Mouse (Mus musculus) lung, embryonic 15.5 days (tissue): Measurements from ENCODE around the gene Nudt3. TPM values are rescaled to one million over a fixed set of nuclear protein-coding genes. Genes with fewer than 3 reads are reported as not detected.
A peak's percentile ranks its signal among the peaks of the same experiment; 100 is the strongest.

Experiments
- ATAC-seq: fragments of 200-750 bp; cut with Nextera tagmentation; 2 replicates; pipeline ENCODE4 v1.8.0; 2017; ENCODE audit warnings: moderate number of reproducible peaks, borderline replicate concordance; ENCODE audit not compliant: low FRiP score, low TSS enrichment; ENCODE audit errors: extremely low read depth
- H3K27ac ChIP-seq: fragments of 300-500 bp; sonication (generic); 2 replicates; pipeline ENCODE4 v1.5.1; 2015; ENCODE audit warnings: moderate library complexity, mild to moderate bottlenecking, inconsistent platforms
- H3K27me3 ChIP-seq: fragments of 300-500 bp; sonication (generic); 2 replicates; pipeline ENCODE4 v1.6.1; 2015; ENCODE audit warnings: inconsistent platforms
- H3K36me3 ChIP-seq: fragments of 300-500 bp; sonication (generic); 2 replicates; pipeline ENCODE4 v1.6.1; 2015; ENCODE audit warnings: inconsistent platforms
- H3K4me1 ChIP-seq: fragments of 300-500 bp; sonication (generic); 2 replicates; pipeline ENCODE4 v1.6.1; 2015; ENCODE audit warnings: inconsistent platforms
- H3K4me2 ChIP-seq: fragments of 300-500 bp; sonication (generic); 2 replicates; pipeline ENCODE4 v1.6.1; 2015; ENCODE audit warnings: inconsistent platforms, mild to moderate bottlenecking, moderate library complexity
- H3K4me3 ChIP-seq: fragments of 300-500 bp; sonication (generic); 2 replicates; pipeline ENCODE4 v1.5.1; 2015; ENCODE audit warnings: mild to moderate bottlenecking, inconsistent platforms
- H3K9ac ChIP-seq: fragments of 300-500 bp; sonication (generic); 2 replicates; pipeline ENCODE4 v1.6.1; 2015; ENCODE audit warnings: inconsistent platforms
- H3K9me3 ChIP-seq: fragments of 300-500 bp; sonication (generic); 2 replicates; pipeline ENCODE4 v1.6.1; 2016; ENCODE audit warnings: inconsistent platforms
- WGBS: fragments of 180-500 bp; shearing (Covaris S2); methylation state at CpG from one replicate; pipeline ENCODE4 v1.1.7; 2015; 5-methylcytosine and 5-hydroxymethylcytosine counted together
- polyA plus RNA-seq: library from polyadenylated mRNA; unstranded; fragments of >200 nt; fragmentation: Nextera tagmentation; extraction: Ambion mirVana; gene quantifications from 2 replicates; pipeline ENCODE4 v1.2.1, GENCODE M21; 2015

Gene Nudt3
- polyA plus RNA-seq, 1 experiment from 2014 or later: 95.9 TPM

DNA sequence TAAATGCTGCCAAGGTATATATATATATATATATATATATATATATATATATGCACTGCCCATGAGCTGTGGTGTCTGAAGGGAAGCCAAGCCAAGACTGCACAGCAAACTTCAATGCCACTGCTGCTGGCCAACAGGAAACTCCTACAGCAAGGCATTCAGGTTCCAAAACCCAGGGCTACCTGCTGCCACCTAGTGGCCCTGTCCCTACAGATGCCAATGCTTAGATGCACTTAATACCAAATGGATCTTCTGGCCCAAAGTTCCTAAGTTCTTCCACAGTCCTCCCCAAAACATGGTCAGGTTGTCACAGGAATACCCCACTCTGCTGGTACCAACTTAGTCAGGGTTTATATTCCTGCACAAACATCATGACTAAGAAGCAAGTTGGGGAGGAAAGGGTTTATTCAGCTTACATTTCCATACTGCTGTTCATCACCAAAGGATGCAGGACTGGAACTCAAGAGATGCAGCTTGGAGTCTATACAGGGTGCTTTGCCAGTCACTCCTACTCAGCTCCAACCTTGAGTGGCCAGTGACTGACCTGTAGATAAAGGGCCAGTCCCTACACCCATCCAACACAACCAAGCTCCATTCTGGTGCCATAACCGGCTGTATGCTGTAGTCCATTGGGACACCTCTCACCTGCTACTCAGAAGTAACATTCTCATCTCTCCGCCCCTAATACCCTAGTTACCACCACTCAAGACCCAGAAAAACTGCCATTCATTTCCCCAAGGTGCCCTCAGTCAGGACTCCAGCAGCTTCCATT, 6.1 kb upstream of the Nudt3 start:
- Histone ChIP-seq H3K9ac (no peak overlapping the region), H3K36me3 (peaks cover 41% of the 10 kb centered on the region), H3K27ac (no peak overlapping the region), H3K27me3 (no peaks in the 10 kb centered on the region), H3K4me3 (no peak overlapping the region), H3K4me1 (peaks cover 23% of the 10 kb centered on the region), H3K9me3 (no peaks in the 10 kb centered on the region), H3K4me2 (no peak overlapping the region)
- WGBS: 67% methylated on average over 2 of the region's 2 CpGs
- no peak for ATAC-seq

DNA sequence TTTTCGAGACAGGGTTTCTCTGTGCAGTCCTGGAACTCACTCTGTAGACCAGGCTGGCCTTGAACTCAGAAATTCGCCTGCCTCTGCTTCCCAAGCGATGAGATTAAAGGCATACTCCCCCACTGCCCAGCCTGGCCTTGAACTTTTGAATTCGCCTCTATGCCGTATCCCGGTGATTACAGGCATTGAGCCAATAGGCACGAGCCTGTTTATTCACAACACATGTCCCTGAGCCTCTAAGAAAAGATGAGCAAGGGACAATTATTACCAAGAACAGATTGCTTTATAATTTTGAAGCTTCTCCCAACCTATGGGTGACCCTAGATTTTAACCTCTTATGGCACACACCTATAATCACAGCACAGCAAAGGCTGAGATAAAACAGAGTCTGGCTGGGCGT, 5.1 kb upstream of the Nudt3 start:
- Histone ChIP-seq H3K9ac (no peak overlapping the region), H3K4me1 (peaks cover 22% of the 10 kb centered on the region)

DNA sequence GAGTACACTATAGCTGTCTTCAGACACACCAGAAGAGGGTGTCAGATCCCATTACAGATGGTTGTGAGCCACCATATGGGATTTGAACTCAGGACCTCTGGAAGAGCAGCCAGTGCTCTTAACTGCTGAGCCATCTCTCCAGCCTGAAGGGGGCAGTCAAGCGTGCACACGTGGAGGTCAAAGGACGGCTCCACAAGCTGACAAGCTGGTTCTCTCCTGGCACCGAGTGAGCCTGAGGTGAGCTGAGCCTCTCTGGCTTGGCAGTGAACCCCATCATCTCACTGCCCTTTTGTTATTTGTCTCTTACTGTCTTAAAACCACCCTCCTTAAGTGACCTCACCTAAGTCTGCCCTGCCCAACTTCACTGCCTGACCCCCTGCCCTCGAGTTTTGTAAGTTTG, 4.2 kb upstream of the Nudt3 start:
- H3K4me3 ChIP-seq: no peak overlapping the region
- no peak overlapping the region for H3K27ac ChIP-seq
- H3K27me3 ChIP-seq: no peaks in the 10 kb centered on the region
- peaks cover 13% of the 10 kb centered on the region for H3K4me1 ChIP-seq
- 39% methylated on average over 5 of the region's 5 CpGs for WGBS
- no peaks in the 10 kb centered on the region for H3K9me3 ChIP-seq
- H3K4me2 ChIP-seq: no peak overlapping the region
- H3K36me3 ChIP-seq: peaks cover 32% of the 10 kb centered on the region
- no peak for ATAC-seq
- no peak overlapping the region for H3K9ac ChIP-seq

More for the DNA sequence above, 5.1 kb upstream of the Nudt3 start:
- 86% methylated on average over 8 of the region's 8 CpGs for WGBS
- H3K27ac ChIP-seq: no peak overlapping the region
- H3K9me3 ChIP-seq: no peaks in the 10 kb centered on the region
- H3K4me3 ChIP-seq: no peak overlapping the region
- H3K4me2 ChIP-seq: no peak overlapping the region
- peaks cover 41% of the 10 kb centered on the region for H3K36me3 ChIP-seq
- no peaks in the 10 kb centered on the region for H3K27me3 ChIP-seq
- no peak for ATAC-seq

DNA sequence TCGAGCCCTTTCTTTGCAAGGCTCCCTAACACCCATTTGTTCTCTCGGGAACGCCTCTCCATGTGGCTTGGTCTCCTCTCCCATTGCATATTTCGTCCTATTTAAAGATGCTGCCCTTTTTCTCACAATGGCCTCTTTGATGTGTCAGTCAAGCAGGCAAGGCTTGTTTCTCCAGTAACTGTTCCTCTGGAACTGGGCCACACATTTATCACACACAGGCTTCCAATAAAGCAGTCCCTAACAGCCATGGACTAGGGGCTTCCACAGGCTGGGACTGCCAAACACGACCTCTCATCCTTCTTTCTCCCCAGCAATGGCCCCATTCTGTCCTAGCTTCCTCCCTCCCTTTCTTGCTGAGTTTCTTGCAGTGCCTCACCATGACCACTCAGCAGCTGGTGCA, 3.4 kb upstream of the Nudt3 start:
- H3K4me2 ChIP-seq: no peak overlapping the region
- no peaks in the 10 kb centered on the region for H3K9me3 ChIP-seq
- peaks cover 6% of the 10 kb centered on the region; the same call in 1 of the 2 replicates for H3K4me1 ChIP-seq
- H3K27me3 ChIP-seq: no peaks in the 10 kb centered on the region
- no peak overlapping the region for H3K4me3 ChIP-seq
- H3K36me3 ChIP-seq: peaks cover 24% of the 10 kb centered on the region
- 18% methylated on average over 5 of the region's 5 CpGs for WGBS
- H3K27ac ChIP-seq: no peak overlapping the region
- ATAC-seq: no peak
- H3K9ac ChIP-seq: no peak overlapping the region

DNA sequence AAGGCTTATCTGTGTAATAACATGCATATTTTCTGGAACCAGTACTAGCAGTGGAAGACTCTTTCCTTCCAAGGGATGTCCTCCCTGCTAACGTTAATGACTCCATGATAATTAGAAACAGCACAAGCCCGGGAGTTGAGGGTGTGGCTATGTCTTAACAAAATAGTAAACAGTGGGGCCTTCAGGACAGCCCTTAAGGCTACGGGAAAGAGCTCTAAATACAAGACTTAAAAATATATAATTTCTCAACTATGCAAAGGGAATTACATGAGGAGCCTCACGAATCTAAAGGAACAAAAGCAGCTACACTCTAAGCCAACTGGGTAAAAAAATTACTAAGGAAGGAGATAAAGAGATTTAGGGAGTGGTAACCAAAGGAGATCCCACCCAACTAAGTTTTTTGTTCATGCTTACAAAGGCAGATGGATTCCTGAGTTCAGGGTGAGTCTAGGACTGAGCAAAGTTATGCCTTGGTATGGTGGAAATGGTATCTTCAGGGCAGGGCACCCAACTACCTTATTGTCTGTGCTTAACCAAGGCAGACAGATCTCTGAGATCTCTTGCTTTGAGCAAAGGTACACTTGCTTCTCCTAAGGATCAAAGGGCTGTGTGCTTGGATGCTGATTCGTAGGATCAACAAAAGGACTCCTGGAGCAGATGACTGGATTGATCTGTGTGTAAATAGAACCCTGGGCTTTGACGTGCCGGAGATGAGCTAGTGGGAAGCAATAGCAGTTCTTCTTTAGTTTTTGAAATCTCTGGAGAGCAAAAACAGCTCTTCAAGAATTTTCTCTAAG, 2.4 kb upstream of the Nudt3 start:
- no peak overlapping the region for H3K4me2 ChIP-seq
- no peak for ATAC-seq
- 53% methylated on average over 7 of the region's 7 CpGs for WGBS
- H3K4me1 ChIP-seq: peaks cover 15% of the 10 kb centered on the region
- no peak overlapping the region for H3K4me3 ChIP-seq
- peaks cover 14% of the 10 kb centered on the region for H3K36me3 ChIP-seq
- no peak overlapping the region for H3K9ac ChIP-seq
- no peak overlapping the region for H3K27ac ChIP-seq
- no peaks in the 10 kb centered on the region for H3K27me3 ChIP-seq
- H3K9me3 ChIP-seq: no peaks in the 10 kb centered on the region

DNA sequence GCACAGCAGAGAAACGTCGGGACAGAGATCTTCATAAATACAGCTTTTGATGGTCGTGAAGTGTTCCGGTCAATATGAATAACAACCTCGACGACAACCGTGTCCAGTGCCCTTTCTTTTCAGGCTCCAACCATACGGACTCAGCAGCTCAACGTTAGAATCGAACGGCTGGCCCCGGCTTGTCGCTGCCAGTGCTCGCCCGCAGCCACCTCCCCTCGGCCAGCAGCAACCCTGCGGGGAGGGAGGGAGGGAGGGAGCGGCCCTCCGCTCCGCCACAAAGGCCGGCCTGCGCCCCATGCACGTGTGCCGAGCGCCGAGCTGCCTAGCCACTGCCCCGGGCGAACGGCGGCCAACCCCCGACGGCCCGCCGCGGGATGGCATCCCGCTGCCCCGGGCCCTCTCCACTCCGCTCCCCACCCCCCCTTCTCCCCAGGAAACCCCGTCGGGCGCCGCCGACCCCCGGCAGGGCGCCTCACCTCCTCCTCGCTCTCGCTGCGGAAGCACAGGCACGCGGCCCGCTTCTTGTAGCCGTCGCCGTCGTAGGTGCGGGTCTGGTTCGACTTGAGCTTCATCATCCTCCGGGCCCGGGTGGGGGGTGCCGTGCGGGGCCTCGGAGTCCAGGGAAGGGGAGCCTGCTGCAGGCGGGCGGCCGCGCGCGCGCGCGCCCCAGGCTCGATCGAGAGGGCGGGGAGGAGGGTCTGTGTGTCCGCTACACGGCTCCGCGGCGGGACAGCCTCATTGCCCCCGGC, 510 bp downstream of the Nudt3 start:
- peak; percentile 55; the same call in 1 of the 2 replicates for ATAC-seq
- Histone ChIP-seq H3K9me3 (no peaks in the 10 kb centered on the region), H3K9ac (peak overlapping the region; percentile 98), H3K4me2 (peak overlapping the region; percentile 60), H3K4me1 (peaks cover 17% of the 10 kb centered on the region), H3K36me3 (no peaks in the 10 kb centered on the region; the same call in 1 of the 2 replicates), H3K27ac (peak overlapping the region; percentile 94), H3K4me3 (peak overlapping the region; percentile 96), H3K27me3 (no peaks in the 10 kb centered on the region)
- 2% methylated on average over 57 of the region's 80 CpGs for WGBS

DNA sequence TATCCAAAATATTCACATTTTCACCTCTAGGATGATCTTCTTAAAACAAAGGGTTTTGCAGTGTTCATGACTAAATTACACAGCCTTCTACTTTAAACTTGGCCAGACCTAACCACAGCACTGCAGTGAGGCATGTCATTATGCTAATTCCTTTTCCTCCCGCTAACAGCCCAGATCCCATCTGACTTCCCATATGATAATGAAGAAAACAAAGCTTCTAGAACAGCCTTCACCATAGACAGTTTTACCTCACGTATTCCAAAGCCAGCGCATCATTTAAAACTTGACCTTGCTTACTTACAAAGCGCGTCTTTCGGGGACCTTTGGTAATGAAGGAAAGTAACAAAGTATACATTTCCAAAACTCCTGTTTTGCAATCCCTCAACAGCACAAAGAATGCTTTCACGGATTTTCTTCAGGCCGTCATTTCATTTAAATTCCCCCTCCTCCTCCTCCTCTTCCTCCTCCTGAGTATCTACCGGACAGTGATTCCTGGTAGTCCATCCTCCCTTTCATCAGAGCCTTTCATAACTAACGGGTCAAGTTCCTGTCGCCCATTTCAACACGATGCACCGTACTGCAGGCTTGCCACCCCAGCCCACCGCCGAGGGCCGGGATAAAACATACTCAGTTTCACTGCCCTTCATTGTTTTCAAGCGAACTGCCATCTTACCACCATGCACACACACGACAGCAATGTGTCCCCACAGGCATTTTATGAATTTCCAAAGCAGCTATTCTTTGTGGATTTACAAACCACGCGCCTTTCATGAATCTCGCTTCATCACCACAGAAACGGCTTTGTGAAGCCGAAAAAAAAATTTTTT, 1.4 kb downstream of the Nudt3 start:
- Histone ChIP-seq H3K9me3 (no peaks in the 10 kb centered on the region), H3K4me2 (peak overlapping the region; percentile 60), H3K4me1 (peaks cover 17% of the 10 kb centered on the region), H3K36me3 (no peaks in the 10 kb centered on the region; the same call in 1 of the 2 replicates), H3K27ac (peak overlapping the region; percentile 94), H3K9ac (peak overlapping the region; percentile 98), H3K4me3 (peak overlapping the region; percentile 96), H3K27me3 (no peaks in the 10 kb centered on the region)
- ATAC-seq: no peak
- WGBS: 2% methylated on average over 23 of the region's 23 CpGs

DNA sequence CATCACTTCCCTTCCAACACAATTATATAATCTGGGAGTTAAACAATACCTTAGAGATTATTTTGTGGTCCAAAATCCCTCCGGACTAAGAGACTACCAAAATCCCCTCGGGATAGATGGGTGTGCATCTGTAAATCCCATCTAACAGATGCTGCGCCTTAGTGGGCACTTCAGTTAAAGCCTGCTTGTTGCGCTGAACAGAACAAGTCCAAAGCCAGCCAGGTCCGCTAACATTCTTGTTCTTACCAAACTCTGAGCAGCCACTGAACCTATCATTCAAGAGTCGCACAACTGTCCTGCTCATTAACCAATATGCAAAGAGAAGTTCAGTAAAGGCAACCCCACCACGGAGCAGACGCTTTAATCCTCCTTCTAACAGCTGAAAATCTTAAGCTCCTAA, 2.1 kb downstream of the Nudt3 start:
- no peaks in the 10 kb centered on the region for H3K27me3 ChIP-seq
- peak overlapping the region; percentile 7; the same call in 1 of the 2 replicates for H3K27ac ChIP-seq
- H3K4me3 ChIP-seq: peak overlapping the region; percentile 96
- H3K36me3 ChIP-seq: no peaks in the 10 kb centered on the region; the same call in 1 of the 2 replicates
- H3K9me3 ChIP-seq: no peaks in the 10 kb centered on the region
- H3K4me1 ChIP-seq: peaks cover 17% of the 10 kb centered on the region
- ATAC-seq: no peak
- peak overlapping the region; percentile 60 for H3K4me2 ChIP-seq
- H3K9ac ChIP-seq: peak overlapping the region; percentile 98
- 45% methylated on average over 8 of the region's 8 CpGs for WGBS

DNA sequence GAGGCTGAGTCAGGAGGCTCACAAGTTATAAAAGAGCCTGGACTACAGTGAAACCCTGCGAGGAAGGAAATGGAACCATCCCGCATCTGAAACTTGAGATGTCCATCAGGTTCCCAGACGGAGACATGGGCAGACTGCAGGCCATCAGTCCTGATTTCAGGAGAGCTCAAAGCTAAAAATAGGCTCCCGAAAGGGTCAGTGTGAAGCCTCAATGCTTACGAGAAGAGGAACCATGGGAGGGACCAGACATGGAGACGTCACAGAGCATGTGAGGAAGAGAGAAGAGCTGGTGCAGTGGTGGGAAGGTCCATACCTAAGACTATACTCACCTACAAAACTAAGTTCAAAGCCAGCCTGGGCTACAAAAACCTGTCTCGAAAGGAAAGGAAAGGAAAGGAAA, 7.9 kb downstream of the Nudt3 start:
- Histone ChIP-seq H3K4me2 (no peak overlapping the region), H3K27me3 (no peaks in the 10 kb centered on the region), H3K9me3 (no peaks in the 10 kb centered on the region), H3K27ac (no peak overlapping the region), H3K9ac (no peak overlapping the region), H3K36me3 (no peaks in the 10 kb centered on the region; the same call in 1 of the 2 replicates), H3K4me1 (peaks cover 20% of the 10 kb centered on the region), H3K4me3 (no peak overlapping the region)
- ATAC-seq: no peak
- 61% methylated on average over 7 of the region's 7 CpGs for WGBS

DNA sequence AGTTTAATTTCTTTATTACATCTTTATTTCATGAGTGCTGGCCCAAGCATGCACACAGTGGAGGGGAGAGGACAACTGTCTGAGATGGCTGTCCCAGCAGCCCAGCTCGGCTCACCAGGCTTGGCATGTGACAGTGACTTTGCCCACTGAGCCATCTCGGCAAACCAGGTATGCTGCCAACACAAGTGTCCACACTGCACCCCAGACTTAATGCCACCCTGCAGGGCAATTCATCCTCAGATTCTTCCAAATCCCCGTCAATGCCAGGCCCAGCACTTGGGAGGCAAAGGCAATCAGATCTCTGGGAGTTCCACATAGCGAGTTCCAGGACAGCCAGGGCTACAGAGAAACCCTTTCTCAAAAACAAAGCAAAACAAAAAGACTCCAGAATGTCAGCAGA, 10.3 kb downstream of the Nudt3 start:
- Histone ChIP-seq H3K4me1 (peaks cover 21% of the 10 kb centered on the region), H3K27me3 (no peaks in the 10 kb centered on the region), H3K27ac (no peak overlapping the region), H3K36me3 (peaks cover 6% of the 10 kb centered on the region; the same call in 1 of the 2 replicates), H3K4me2 (no peak overlapping the region), H3K9ac (no peak overlapping the region), H3K4me3 (no peak overlapping the region), H3K9me3 (no peaks in the 10 kb centered on the region)
- no peak for ATAC-seq
- 72% methylated on average over 4 of the region's 4 CpGs for WGBS

DNA sequence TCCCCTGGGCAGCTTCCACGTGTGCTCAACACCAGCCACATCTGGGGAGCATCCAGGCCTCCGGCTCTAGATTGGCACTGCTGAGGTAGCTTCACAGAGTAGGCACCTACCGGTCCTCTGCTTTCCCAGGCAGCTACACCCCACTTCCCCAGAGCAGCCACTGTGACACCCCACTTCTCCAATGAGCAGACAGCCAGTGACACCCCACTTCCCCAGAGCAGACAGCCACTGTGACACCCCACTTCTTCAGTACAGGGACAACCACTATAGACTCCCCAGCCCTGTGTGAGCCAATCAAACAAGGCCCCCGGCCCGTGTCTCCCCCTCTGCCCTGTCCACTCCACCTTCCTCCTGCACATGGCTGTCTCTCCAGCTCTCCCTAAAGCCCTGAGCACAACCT, 11.3 kb downstream of the Nudt3 start:
- Histone ChIP-seq H3K4me2 (no peak overlapping the region), H3K36me3 (0 out of 2 replicates have a peak, but pooled peaks cover 6% of the 10 kb centered on the region), H3K4me1 (peaks cover 21% of the 10 kb centered on the region), H3K27ac (no peak overlapping the region), H3K9ac (no peak overlapping the region), H3K4me3 (no peak overlapping the region), H3K9me3 (no peaks in the 10 kb centered on the region), H3K27me3 (no peaks in the 10 kb centered on the region)
- ATAC-seq: no peak
- WGBS: 76% methylated on average over 5 of the region's 5 CpGs
